Comparison of ENCODE assay signal across 8 mouse cellular contexts in the genomic region with DNA sequence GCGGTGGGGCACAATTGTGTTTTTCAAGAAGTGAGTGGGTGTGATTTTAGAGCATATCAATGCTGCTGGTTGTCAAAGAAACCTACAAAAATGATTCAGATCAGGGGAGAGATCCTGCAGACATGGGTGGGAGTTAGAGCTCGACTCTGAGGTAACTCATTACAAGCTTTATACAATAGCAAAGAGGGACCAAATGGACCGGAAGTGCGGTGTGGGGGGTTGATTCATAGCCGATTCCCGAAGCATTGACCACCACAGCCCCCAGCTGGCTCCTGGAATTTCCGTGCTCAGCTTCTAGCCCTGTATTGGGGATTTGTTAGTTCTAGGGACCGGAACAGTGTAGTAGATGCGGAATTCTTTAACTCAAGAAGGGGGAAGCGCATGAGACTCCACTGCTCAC. TPM values are rescaled to one million over a fixed set of nuclear protein-coding genes. Genes with fewer than 3 reads are reported as not detected.
A peak's percentile ranks its signal among the peaks of the same experiment; 100 is the strongest.
DNase-seq lines count a peak whose midpoint lies in the region; ATAC-seq lines count a peak whose summit lies in the region.

No protein-coding gene starts in this region.

- H3K9me3 ChIP-seq in embryonic facial prominence, embryonic 11.5 days (replicated peaks; ENCODE audit: control insufficient read depth, low read length), result no peaks in the 10 kb centered on the region
- H3K9me3 ChIP-seq in hindbrain, embryonic 11.5 days (ENCODE audit: control insufficient read depth, low read length), result no peaks in the 10 kb centered on the region
- H3K9me3 ChIP-seq in midbrain, embryonic 13.5 days, result no peaks in the 10 kb centered on the region

- DNase-seq in layer of hippocampus, adult 11-12 months (ENCODE audit: low spot score), result peak; percentile 18
- DNase-seq in layer of hippocampus, adult 9-11 months, result no peak
- no peak for DNase-seq in embryonic facial prominence, embryonic 11.5 days (ENCODE audit: low spot score)
- DNase-seq in hindbrain, embryonic 11.5 days (ENCODE audit: low spot score), result no peak
- DNase-seq in embryo, embryonic 10.5 days (ENCODE audit: low spot score), result no peak
- DNase-seq in adrenal gland, postnatal 4 days (ENCODE audit: low spot score in 2 of 2), result no peak
- DNase-seq in spleen, postnatal 14 days (ENCODE audit: low spot score in 2 of 2), result no peak

- H3K9ac ChIP-seq in embryonic facial prominence, embryonic 11.5 days (replicated peaks; ENCODE audit: low read length), result no peak overlapping the region; the same call in 1 of the 2 replicates
- no peak overlapping the region for H3K9ac ChIP-seq in hindbrain, embryonic 11.5 days (ENCODE audit: low read depth, low read length)
- 0 out of 2 replicates have a peak overlapping the region, but pooled peaks have one; percentile 8 for H3K9ac ChIP-seq in midbrain, embryonic 13.5 days (replicated peaks)

- H3K4me2 ChIP-seq in embryonic facial prominence, embryonic 11.5 days (ENCODE audit: low read depth, low read length), result peak overlapping the region; percentile 17; the same call in 1 of the 2 replicates
- no peak overlapping the region for H3K4me2 ChIP-seq in hindbrain, embryonic 11.5 days (replicated peaks; ENCODE audit: low read depth, low read length)
- peak overlapping the region; percentile 46 for H3K4me2 ChIP-seq in midbrain, embryonic 13.5 days (replicated peaks)

- no peak for ATAC-seq in embryonic facial prominence, embryonic 11.5 days (replicated peaks; ENCODE audit: insufficient number of reproducible peaks, low FRiP score, low TSS enrichment, low read depth)
- ATAC-seq in hindbrain, embryonic 11.5 days (ENCODE audit: low FRiP score), result no peak
- no peak for ATAC-seq in midbrain, embryonic 13.5 days

- no peak overlapping the region; the same call in 1 of the 2 replicates for H3K4me3 ChIP-seq in embryonic facial prominence, embryonic 11.5 days (ENCODE audit: low read depth, low read length)
- no peak overlapping the region for H3K4me3 ChIP-seq in hindbrain, embryonic 11.5 days (ENCODE audit: low read depth, low read length)
- H3K4me3 ChIP-seq in midbrain, embryonic 13.5 days (replicated peaks), result peak overlapping the region; percentile 100

- H3K27ac ChIP-seq in embryonic facial prominence, embryonic 11.5 days (replicated peaks; ENCODE audit: low read depth, low read length), result no peak overlapping the region
- peak overlapping the region; percentile 24; the same call in 1 of the 2 replicates for H3K27ac ChIP-seq in hindbrain, embryonic 11.5 days (ENCODE audit: low read depth, low read length)
- H3K27ac ChIP-seq in midbrain, embryonic 13.5 days, result peak overlapping the region; percentile 72

- 74% methylated on average over 10 of the region's 10 CpGs for WGBS in embryonic facial prominence, embryonic 11.5 days
- 78% methylated on average over 10 of the region's 10 CpGs for WGBS in hindbrain, embryonic 11.5 days
- WGBS in midbrain, embryonic 13.5 days, result 73% methylated on average over 10 of the region's 10 CpGs

- no peaks in the 10 kb centered on the region for H3K27me3 ChIP-seq in embryonic facial prominence, embryonic 11.5 days (ENCODE audit: control insufficient read depth, insufficient read depth, low read length)
- no peaks in the 10 kb centered on the region for H3K27me3 ChIP-seq in hindbrain, embryonic 11.5 days (ENCODE audit: control insufficient read depth, insufficient read depth, low read length)
- no peaks in the 10 kb centered on the region for H3K27me3 ChIP-seq in midbrain, embryonic 13.5 days

- H3K36me3 ChIP-seq in embryonic facial prominence, embryonic 11.5 days (replicated peaks; ENCODE audit: control insufficient read depth, insufficient read depth, low read depth, low read length), result peaks cover 3% of the 10 kb centered on the region; the same call in 1 of the 2 replicates
- 0 out of 2 replicates have a peak, but pooled peaks cover 7% of the 10 kb centered on the region for H3K36me3 ChIP-seq in hindbrain, embryonic 11.5 days (ENCODE audit: control insufficient read depth, insufficient read depth, low read length)
- peaks cover 14% of the 10 kb centered on the region for H3K36me3 ChIP-seq in midbrain, embryonic 13.5 days

- no peaks in the 10 kb centered on the region for H3K4me1 ChIP-seq in embryonic facial prominence, embryonic 11.5 days (ENCODE audit: control insufficient read depth, insufficient read depth, low read length)
- 0 out of 2 replicates have a peak, but pooled peaks cover 3% of the 10 kb centered on the region for H3K4me1 ChIP-seq in hindbrain, embryonic 11.5 days (replicated peaks; ENCODE audit: control insufficient read depth, insufficient read depth, low read length)
- peaks cover 61% of the 10 kb centered on the region for H3K4me1 ChIP-seq in midbrain, embryonic 13.5 days (replicated peaks)

RNA-seq across cellular contexts. Expression of a gene that starts 0.8 kb away (rescaled TPM):
- polyA plus RNA-seq in embryonic facial prominence, embryonic 11.5 days (2014; fragmentation: Nextera tagmentation; extraction: Ambion mirVana), result 178 and 192 TPM in 2 replicates
- polyA plus RNA-seq in hindbrain, embryonic 11.5 days (2014; fragmentation: Nextera tagmentation; extraction: Ambion mirVana), result 193 and 205 TPM in 2 replicates
- 272 and 284 TPM in 2 replicates for polyA plus RNA-seq in midbrain, embryonic 13.5 days (2015; fragmentation: Nextera tagmentation; extraction: Ambion mirVana)
- total RNA-seq in adrenal gland, postnatal 4 days (2021), result 100 to 1,000 TPM; 131 to 142 TPM

RNA-seq across cellular contexts. Expression of a gene that starts 2.7 kb away (rescaled TPM):
- 9.4 and 9.5 TPM in 2 replicates for polyA plus RNA-seq in embryonic facial prominence, embryonic 11.5 days (2014; fragmentation: Nextera tagmentation; extraction: Ambion mirVana)
- 12.0 and 15.9 TPM in 2 replicates for polyA plus RNA-seq in hindbrain, embryonic 11.5 days (2014; fragmentation: Nextera tagmentation; extraction: Ambion mirVana)
- polyA plus RNA-seq in midbrain, embryonic 13.5 days (2015; fragmentation: Nextera tagmentation; extraction: Ambion mirVana), result 22.6 and 25.3 TPM in 2 replicates
- total RNA-seq in adrenal gland, postnatal 4 days (2021), result 1 to 10 TPM; 7.9 to 8.0 TPM

RNA-seq across cellular contexts. Expression of a gene that starts 33.9 kb away (rescaled TPM):
- 142 and 147 TPM in 2 replicates for polyA plus RNA-seq in embryonic facial prominence, embryonic 11.5 days (2014; fragmentation: Nextera tagmentation; extraction: Ambion mirVana)
- polyA plus RNA-seq in hindbrain, embryonic 11.5 days (2014; fragmentation: Nextera tagmentation; extraction: Ambion mirVana), result 111 and 134 TPM in 2 replicates
- 118 and 120 TPM in 2 replicates for polyA plus RNA-seq in midbrain, embryonic 13.5 days (2015; fragmentation: Nextera tagmentation; extraction: Ambion mirVana)
- 10 to 100 TPM; 33.1 to 34.3 TPM for total RNA-seq in adrenal gland, postnatal 4 days (2021)
